Mouse (Mus musculus) G1E-ER4 (cell line): ENCODE measurements around the gene Gemin2. TPM values are rescaled to one million over a fixed set of nuclear protein-coding genes. Genes with fewer than 3 reads are reported as not detected.
A peak's percentile ranks its signal among the peaks of the same experiment; 100 is the strongest.

ENCODE experiments used
- GATA1 ChIP-seq: IDR thresholded peaks from one replicate; pipeline ENCODE4 v1.8.0; 2012; ENCODE audit warnings: low read length, inconsistent platforms
- polyA plus RNA-seq: library from polyadenylated mRNA; stranded (reverse); fragments of >175 nt; gene quantifications from 2 replicates; pipeline ENCODE4 v1.2.3, GENCODE M21; 2012

The Gemin2 gene
- 4.6 and 7.6 TPM in 2 replicates for polyA plus RNA-seq

DNA sequence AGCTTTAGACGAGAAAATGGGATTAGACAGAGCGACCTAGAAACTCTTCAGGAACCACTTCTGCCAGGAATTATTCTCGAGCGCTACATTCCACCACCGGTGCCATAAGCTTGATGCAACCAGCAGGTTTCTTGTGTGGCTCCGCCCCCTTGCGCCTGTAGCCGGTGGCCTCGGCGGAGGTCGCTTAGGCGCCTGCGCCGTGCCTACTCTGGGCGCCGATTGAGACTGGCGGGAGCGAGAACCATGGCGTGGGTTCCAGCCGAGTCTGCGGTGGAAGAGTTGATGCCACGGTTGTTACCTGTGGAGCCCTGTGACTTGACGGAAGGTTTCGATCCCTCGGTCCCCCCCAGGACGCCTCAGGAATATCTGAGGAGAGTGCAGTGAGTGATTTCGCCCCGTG, at the start of gene Gemin2:
Gemin2 (plus strand) TSS at position 160 of the 400 bp plus-strand sequence.
- no peak for TF ChIP-seq GATA1

DNA sequence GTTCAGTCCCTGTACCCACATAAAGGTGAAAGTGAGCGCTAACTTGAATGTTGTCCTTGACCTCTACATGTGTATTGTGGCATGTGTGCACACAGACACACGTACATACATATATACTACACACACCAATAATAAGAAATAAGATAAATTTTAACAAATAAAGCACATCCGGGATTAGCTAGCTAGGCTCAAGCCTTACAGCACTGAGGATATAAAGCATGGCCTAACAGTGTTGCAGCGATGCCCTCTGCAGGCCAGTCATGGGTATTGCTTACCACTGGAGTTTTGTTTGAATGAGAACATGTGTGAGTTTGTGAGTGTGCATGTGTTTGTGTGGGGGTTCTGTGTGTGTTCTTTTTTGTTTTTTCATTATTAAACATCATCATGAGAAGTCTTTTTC, 48.6 kb upstream of the Gemin2 start:
- TF ChIP-seq GATA1, result no peak

DNA sequence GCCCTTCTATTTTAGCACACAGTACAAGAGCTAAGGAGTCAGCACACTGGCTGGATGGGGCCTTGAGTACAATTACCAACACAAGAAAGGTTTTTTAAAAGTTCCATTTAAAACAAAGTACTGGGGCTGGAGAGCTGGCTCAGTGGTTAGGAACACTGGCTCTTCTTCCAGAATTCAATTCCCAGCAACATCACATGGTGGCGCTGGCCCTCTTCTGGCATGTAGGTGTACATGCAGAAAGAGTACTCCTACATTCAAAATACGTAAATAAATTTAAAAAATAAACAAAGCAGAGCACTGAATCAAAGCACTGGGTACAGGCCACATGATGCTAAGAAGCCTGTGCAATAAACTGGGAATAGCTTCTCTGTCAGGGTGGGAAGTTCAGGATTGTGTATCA, 36.2 kb upstream of the Gemin2 start:
- no peak for TF ChIP-seq GATA1

DNA sequence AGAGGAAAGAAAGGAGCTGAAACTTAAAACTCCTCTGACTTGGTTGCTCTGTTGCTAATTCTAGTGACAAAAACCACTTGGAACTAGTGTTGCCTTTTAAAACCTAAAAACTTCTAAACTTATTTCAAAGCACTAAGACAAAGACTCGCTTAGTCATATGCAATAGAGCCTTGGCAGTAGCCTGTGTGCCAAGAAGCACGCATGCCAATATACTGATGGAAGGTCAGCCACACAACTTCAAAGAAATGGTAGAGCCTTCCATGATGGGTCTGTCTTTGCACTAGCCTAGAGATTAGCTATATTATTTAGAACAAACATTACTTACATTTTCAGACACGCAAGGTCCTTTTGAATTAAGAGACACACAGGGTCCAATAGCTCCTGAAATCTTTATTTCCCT, 27.4 kb upstream of the Gemin2 start:
- TF ChIP-seq GATA1, result no peak

DNA sequence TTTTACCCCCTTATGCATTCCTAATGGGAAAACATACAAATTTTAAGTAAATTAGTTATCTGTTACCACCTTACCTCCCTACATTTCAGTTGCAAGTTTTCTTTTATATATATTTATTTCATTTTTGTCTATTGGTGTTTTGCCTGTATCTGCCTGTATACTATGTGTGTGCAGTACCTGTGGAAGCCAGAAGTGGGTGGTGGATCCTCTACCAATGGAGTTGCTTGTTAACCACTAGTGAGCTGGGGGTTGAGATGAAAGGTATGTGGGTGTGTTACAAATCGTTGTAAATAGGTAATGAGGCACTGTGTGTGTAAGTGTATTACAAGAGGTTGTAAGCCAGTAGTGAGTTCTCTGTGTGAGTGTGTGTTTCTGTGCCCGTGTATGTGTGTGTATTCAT, 2.7 kb upstream of the Gemin2 start:
- no peak for TF ChIP-seq GATA1

DNA sequence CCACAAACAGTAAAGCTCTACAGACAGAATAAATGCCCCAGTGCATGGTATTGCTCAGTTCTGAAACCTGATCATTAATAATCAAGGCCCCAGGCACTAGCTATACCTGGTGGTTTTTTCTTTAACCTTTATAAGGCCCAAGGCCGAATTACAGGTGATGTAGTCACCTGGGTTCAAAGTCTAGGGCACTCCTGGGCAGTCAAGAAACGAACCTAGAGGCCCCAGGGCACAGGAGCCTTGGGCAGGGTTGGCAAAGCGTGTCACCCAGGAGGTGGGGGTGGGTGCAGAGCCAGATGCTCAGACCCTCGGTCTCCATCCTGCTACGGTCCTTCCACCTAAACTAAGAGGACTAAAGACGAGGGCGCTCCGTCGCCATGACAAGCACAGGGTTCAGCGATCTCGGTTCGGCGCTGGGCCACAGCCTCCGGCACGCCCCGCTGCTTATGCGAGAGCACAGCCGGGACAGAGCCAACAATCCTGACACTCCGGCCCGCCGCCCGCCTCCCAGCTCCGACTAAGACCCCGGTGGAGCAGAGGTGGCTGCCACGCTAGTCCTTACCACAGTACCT, 1.8 kb upstream of the Gemin2 start:
- TF ChIP-seq GATA1, result no peak

DNA sequence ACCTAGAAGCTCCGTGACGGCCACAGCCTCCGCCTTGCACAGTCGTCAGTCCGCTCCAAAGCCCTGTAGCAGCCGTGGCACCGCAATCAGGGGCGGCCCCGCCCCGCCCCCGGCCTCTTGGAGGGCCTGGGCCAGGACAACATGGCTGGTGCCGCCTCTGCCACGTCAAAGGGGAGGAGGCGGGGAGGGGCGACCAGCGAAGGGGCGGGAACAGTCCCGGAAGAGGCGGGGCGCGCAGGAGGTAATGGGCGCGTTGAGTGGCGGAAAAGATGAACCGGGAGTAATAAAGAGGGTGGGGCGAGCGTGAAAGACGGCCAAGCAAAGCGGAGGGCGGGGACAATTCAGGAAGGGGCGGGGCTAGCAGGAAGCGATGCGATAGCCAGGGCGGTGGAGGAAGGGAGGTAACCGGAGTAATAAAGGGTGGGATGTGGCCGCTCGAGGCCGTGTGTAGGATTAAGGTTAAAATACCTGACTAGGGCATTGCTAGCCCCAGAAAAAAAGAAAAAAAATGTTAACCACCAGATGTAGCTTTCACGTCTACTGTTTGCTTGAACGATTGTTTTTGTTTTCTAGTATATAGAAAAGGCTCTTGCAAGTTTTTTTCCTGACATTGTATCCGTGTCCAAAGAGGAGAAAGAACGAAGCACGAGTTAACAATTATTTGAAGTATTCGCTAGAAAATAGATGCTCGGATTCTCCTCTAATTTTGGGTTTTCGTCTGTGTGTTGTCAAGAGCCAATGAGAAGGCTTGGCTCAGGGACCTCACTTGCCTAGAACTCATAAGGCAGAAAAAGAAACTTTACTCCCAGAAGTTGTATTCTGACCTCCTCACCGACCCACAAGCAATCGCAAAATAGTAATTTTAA, 1.1 kb upstream of the Gemin2 start, which contains the start of gene Sec23a:
Sec23a (minus strand) TSS at position 174 of the 866 bp plus-strand sequence.
- no peak for TF ChIP-seq GATA1

DNA sequence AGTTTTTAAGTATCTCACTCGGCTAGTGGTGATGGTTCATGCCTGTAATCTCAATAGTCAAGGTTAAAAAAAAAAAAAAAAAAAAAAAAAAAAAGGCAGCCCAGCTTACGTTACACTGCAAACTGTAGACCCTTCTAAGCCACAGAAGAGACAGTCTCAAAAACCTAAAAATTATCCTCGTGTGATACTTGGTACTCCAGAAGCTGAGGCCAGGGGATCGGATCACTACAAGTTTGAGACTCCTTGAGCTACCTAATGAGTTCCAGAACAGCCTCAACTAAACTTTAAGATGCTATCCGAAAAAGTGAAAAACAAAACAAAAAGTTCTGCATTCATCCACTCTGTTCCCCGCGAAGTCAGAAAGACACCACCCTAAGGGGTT, 492 bp upstream of the Gemin2 start:
- TF ChIP-seq GATA1, result no peak

DNA sequence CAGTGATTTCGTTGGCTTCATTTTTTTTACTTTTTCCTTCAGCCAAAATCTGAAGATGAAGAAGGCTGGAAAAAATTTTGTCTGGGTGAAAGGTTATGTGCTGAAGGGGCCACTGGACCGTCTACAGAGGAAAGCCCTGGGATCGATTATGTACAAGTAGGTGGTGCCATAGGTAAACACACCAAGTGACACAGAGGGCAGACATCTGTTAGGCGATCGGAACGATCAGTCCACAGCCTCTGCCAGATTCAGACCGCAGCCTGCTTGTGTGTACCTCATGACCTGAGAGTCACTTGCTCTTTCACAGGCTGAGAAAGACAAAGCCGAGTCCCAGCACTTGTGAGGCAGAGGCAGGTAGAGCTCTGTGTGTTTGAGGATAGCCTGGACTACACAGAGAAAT, 4.8 kb downstream of the Gemin2 start:
- TF ChIP-seq GATA1, result no peak

DNA sequence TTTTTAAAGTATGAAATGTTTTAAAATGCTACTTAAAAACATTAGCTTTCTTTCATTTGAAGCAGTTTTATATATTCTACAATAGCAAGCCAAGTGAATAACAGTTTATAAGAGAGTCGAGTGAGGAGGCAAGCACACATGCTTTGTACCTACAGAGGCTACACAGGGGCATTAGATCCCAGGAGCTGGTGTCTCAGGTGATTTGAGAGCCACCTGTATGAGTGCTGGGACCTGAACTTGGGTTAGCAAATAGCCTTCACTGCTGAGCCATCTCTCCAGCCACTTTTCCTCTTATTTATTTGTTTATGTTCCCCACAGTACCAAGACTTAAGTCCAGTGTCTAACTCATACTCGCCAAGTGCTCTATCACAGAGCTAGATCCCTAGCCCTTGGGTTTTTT, 6.7 kb downstream of the Gemin2 start:
- no peak for TF ChIP-seq GATA1

DNA sequence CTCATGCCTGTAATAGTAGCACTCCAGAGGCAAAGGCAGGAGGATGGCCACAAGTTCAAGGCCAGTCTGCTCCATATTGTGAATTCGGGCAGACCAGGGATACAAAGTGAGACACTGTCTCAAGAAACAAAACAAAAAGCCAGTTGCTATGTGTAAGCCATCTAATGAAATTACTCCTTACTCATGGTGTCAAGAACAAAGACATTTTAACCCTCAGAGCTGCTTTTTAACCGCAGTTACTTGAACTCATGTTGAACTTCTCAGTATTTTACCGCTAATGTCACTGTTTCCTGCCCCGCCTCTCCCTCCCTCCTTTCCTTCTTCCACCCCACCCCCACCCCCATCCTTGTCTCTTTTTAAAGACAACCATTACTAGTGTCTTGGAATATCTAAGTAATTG, 8.1 kb downstream of the Gemin2 start:
- no peak for TF ChIP-seq GATA1

DNA sequence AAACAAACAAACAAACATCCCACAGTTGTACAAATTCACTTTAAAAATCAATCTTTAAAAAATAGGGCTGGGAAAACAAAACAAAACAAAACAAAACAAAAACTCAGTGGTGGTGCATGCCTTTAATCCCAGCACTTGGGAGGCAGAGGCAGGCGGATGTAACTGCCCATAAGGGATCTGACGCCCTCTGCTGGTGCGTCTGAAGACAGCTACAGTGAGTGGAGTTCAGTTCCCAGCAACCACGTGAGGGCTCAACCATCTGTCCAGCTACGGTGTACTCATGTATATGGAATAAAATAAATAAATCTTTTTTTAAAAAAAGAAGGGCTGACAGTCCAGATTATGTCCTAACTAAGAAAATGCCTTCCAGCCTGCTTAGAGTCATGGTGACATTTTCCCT, 18.9 kb downstream of the Gemin2 start:
- no peak for TF ChIP-seq GATA1

DNA sequence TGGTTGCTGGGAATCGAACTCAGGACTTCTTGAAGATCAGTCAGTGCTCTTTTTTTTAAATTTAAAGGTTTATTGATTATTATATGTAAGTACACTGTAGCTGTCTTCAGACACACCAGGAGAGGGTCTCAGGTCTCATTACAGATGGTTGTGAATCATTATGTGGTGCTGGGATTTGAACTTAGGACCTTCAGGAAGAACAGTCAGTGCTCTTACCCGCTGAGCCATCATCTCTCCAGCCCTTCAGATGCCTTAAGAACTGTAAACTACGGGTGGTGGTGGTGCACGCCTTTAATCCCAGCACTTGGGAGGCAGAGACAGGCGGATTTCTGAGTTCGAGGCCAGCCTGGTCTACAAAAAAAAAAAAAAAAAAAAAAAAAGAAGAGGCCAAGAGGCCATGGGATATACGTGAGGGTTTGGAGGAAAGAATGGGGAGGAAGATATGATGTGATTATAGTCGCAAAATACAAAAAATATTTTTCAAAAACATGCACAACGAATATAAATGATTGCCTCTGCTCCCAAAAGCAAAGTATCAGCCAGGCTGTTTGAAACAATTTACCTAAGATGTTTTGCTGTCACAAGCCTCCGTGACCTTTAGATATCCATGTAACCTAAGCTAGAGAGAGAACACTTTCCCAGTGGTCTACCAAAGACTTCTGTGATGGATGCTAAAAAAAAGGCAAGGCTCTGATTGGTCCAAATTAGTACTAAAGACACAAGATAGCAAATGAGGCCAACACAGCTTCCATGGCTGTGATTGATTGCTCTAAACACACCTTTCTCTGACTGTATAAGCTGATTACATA, 26.2 kb downstream of the Gemin2 start:
- no peak for TF ChIP-seq GATA1

DNA sequence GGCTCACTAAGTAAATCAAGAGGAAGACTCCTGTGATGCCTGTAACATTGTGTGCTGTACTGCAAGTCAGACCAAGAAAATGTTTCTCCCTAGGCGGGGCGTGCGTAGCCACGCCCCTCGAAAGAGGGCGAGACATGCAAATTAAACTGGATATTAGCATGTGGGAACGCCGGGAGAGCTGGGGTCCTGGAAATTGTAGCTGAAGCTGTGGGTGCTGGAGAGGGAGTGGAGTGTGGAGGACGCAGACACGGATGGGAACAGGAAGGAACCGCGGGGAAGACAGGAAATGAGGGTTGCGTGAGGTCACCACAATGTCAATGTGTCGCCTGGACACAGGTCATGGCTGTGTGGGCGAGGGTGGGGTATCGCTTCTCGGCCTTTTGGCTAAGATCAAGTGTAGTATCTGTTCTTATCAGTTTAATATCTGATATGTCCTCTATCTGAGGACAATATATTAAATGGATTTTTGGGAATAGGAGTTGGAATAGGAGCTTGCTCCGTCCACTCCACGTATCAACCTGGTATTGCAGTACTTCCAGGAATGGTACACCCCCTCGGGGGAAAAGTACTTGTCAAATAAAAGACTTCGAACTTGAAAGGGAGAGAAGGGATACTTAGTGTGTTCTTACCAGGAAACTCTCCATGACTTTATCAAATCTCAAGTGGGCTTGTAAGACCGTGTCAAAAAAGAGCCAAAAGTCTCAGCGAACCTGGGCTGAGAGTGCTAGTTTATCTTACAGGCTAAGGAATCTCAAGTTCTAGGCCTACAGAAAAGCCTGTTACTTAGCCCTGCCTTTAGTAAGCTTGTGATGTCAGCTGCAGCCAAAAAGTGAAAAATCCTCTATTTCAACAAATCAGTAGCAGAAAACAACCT, 27.0 kb downstream of the Gemin2 start:
- TF ChIP-seq GATA1, result peak; percentile 59

DNA sequence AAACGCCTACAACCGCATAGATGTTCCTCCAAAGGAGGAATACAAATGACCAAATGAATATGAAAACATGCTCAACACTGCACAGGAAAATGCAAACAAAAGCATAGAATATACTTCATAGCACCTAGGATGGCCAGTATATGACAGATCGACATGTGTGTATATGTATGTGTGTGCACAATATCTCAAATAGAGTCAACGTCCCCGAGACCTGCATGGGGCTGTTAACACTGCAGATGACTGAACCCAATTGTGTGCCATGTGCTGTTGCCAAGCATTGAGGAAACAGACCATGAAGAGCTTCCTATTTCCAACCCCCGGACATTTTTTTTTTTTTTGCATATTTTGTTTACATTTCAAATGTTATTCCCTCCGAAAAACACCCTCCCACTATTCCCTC, 27.7 kb downstream of the Gemin2 start:
- no peak for TF ChIP-seq GATA1
